Mouse (Mus musculus): ENCODE measurements at regions not wholly inside any gene's neighbourhood (a gene's known extent, or its start where the extent isn't known, plus 50 kb on each side); places are given as distances from the start of the nearest gene placed in this dataset.

DNA sequence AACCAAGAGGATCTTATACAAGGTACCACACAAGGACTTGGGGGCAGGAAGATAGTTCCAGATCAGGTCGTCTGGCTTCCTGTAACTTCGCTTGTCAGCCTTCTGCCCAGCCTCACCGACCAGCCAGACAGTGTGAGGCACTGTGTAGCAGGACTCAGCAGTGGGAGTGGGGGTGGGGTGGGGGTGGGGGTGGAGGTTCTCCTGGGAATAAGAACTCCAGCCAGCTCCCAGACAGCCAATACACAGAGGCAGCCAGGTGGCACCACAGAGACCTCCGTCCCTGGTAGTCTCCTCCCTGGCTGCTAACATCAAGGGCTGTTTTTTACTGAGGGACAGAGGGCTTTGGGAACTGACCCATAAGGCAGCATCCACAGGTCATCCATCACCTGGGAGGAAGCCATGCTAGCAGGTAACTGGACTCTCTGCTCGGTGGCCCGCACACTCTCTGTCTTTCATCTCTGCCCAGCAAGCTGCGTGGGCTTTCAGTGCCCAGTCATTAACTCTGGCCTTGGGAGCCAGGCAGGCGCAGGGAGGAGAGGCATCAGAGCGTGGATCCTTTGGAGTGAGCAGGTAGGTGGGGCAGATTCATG lies 60.3 kb upstream of the Wnt4 start:
- intact Hi-C loops (cut with DNase I) = no loop called here

GRCm38 (mm10) chr4:137214573-137214972 lies 62.7 kb upstream of the Wnt4 start:
- intact Hi-C loops (cut with DNase I) = no loop called here

DNA sequence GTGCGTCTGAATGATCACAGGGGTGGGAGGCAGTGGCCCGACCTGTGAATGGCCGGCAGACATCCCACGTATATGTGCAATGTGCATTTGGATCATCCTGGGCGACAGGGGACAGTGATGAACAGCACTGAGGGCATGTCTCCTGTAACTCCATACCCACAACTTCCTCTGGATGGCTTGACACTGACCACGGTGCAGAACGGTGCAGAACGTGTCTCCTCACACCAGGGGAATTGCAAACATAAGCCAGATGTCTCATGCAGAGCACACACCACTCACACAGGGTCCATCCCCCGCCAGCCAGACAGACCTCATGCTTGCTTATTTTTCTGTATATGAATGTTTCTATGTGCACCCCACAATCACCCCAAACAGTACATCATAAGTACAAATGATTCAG lies 64.4 kb upstream of the Wnt4 start:
- intact Hi-C loops (cut with DNase I) = no loop called here

DNA sequence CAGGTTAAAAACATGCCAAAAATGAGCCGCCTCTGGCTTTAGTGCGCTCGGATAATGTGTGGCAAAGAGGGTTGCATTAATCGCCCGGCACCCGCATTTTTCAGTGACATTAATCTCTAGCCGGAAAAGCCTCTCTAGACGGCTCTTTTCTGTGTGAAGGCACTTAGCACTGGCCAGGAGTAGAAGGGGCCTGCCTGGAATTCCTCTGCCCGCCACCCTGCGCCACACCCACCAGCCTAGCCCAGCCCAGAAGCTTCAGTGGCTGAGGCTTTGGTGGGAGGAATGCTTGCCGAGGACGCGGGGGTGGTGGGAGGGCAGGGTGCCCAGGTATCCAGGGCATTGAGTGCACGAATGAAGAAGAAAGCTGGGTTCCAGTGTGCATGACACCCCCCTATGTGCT lies 65.2 kb upstream of the Wnt4 start:
- intact Hi-C loops (cut with DNase I) = no loop called here

DNA sequence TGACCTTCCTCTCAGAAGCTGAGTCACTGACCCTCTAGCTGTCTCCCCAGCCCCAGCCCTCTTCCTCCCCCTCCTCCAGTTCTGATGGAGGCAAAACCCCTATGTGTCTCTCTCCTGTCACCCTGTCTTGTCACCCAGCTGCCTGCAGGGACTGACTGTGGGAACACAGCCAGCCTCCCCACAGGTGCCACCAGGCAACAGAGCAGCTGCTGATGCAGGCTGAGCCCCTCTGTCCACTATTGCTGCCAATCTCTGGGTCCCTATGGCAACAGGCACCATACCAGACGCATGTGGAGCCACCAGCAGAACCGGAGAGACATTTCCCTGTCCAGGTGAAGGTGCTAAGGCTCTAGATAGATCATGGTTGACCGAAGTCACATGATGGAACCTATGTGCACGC lies 66.0 kb upstream of the Wnt4 start:
- intact Hi-C loops (cut with DNase I) = no loop called here

- intact Hi-C loops (cut with DNase I) = no loop called here
Observed at GRCm38 (mm10) chr4:137210525-137210924, 66.8 kb upstream of the Wnt4 start.

DNA sequence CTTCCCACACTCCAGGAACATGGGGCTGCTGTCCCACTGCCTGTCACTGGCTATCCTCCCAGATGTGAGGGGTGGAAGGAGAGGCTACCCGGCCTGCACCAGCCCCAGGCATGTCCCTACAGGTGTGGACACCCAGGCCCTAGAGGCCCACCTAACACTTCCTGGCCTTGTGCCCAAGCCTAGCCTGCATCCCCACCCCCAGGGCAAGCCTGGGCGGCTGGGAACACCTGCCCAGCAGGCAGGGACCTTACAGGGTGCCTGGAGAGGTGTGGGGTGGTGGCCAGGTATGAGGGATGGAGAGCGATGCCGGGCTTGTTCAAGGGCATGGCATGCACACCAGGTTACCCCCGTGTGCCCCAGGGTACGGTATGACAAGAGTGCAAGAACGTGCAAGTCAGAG lies 76.3 kb upstream of the Wnt4 start:
- intact Hi-C loops (cut with DNase I) = no loop called here

DNA sequence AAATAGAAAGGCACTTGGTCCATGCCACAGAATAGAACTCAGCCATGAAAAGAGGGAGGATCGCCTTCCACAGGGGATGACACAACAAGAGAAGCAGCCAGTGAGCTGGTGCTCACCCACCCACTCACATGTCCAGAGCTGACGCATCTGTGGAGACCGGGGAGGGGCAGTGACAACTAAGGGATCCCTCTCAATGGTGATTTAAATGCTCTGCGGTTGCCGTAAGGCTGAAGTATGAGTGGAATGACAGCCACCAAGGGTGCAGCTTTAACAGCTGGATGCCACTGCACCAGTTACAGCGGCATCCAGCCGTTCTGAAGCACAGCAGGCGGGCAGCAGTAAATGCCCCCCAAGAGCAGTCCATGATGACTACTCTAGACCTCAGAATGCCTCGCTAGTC lies 76.9 kb upstream of the Wnt4 start:
- intact Hi-C loops (cut with DNase I) = no loop called here

DNA sequence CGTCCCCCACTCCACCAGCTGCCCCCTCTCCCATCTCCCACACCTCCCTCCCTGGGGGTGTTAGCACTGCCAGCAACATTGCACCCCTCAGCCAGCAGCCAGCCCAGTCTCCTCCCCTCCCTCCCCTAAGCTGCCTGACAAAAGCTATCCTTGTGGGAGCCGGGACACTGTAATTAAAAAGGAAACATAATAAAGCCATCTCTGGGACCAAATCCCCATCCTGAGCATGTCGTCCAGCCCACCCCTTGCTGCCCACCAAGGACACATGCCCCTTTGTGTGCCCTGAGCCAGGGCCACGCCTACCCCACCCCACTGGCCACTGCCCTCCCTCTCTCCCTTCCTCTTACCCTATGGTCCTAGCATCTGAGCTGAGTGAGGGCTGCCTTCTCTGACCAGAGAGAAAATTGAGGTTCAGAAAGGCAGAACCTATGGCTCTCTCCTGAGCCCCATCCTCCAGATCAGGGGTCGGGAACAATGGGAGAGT lies 80.8 kb upstream of the Wnt4 start:
- intact Hi-C loops (cut with DNase I) = no loop called here

DNA sequence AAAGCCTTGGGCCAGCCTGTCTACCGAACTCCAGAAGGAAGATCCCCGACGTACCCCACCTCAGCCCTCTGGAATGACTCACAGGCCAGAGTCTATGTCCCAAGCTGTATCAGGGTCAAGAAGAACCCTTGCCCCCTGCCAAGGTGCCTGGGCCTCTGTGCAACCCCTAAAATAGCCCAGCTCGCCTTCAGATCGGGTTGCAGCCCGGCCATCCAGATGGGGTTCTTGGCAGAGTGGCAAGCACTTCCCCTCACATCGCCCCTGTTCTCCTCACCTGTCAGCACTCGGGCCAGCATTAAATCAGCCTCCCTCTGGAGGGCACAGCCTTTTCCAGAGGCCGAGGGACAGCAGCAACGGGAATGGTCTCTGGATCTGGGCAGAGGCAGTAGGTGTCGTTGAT lies 83.2 kb upstream of the Wnt4 start:
- intact Hi-C loops (cut with DNase I) = no loop called here

GRCm38 (mm10) chr4:137190625-137191024 lies 86.7 kb upstream of the Wnt4 start:
- intact Hi-C loops (cut with DNase I) = no loop called here

GRCm38 (mm10) chr4:137189801-137190200 lies 87.5 kb upstream of the Wnt4 start:
- intact Hi-C loops (cut with DNase I) = no loop called here

- intact Hi-C loops (cut with DNase I) = no loop called here
Observed at GRCm38 (mm10) chr4:137189058-137189457, 88.2 kb upstream of the Wnt4 start.

DNA sequence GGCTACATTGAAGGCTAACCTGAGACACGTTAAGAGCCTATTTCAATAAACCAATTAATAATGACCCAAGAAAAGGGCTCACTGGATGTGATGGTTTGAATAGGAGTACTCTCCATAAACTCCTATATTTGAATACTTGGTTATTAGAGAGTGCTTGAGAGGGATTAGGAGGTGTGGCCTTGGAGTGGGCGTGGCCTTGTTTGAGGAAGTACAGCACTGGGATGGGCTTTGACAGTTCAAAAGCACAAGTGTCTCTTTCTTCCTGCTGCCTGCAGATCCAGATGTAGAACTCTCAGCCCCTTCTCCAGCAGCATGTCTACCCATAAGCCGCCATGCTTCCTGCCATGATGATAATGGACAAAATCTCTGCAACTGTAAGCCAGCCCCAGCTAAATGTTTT lies 89.7 kb upstream of the Wnt4 start:
- intact Hi-C loops (cut with DNase I) = no loop called here

- intact Hi-C loops (cut with DNase I) = no loop called here
Observed at GRCm38 (mm10) chr4:137187051-137187450, 90.2 kb upstream of the Wnt4 start.

DNA sequence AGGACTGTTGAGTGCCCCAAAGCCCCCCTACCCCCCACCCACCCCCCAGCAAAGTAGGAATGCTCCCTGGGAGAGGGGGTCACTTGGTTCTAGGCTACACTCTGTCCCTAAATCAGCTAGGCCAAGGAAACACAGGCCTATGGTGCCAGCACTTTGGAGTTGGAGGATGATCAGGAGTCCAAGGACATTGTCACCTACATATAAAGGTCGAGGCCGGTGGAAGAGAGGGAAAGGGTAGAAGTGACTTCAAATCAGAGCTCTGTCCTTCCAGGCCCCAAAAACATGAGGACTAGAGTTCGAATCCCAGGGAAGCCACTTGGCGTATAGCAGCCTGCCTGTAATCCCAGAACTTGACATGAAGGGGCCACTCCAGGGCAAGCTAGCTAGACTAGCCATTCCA lies 92.3 kb upstream of the Wnt4 start:
- intact Hi-C loops (cut with DNase I) = no loop called here

GRCm38 (mm10) chr4:137183181-137183850 lies 94.0 kb upstream of the Wnt4 start:
- intact Hi-C loops (cut with DNase I) = no loop called here

DNA sequence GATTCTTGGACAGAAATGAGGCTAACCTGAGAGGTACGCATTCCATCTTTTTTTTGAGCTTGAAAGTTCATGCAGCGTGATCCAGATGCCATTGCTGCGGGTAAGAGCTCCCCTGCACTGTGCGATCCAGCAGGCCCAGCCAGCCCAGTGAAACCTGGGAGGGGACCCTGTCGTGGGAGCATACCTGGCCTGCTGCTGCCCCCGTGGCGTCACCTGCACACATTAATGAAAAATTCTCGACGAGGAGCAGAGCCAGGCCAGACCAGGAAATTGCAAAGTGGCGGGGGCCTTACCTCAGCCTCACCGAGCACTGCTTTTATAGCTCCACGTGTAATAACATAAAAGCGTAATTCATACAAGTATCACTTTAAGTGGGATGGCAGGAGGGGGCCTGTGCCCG lies 94.7 kb upstream of the Wnt4 start:
- intact Hi-C loops (cut with DNase I) = no loop called here

GRCm38 (mm10) chr4:137181252-137181651 lies 96.0 kb upstream of the Wnt4 start:
- intact Hi-C loops (cut with DNase I) = no loop called here

DNA sequence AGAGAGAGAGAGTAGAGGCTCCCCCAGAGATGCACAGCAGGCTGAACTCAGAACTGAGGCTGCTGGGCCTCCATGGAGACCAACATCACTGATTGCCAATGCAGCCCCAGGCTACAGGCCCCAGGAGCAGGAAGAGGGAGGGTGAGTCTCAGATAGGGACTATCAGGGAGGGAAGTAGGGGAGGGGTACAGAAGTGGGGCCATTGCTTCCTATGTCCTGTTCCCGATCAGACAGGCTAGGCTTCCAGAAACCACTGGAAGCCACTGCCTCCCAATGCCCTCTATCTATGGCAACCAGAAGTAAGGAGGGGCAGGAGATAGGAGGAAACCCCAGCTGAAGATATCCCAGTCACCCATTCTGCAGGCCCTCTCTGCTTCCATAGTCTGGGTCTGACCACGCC lies 97.2 kb upstream of the Wnt4 start:
- intact Hi-C loops (cut with DNase I) = no loop called here

DNA sequence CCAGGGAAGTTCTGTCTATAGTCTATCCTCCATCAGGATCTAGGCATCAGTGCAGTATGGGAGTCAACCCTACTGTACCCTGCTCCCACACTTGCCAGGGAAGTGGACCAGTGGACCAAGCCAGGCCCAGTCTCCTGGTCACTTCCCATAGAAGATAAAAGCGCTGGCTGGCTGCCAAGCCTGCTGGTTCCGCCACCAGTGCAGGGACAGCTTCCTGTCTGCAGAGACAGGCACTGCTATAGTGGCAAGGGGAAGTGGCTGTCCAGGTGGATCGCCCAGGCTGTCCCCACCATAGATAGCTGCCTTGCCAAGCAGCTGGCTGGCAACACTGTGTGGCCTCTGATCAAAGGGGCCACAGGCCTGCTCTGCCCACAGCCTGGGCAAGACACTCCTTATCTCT lies 98.5 kb upstream of the Wnt4 start:
- intact Hi-C loops (cut with DNase I) = loop anchor here (5.0 kb wide), 1 partner anchor 113 kb away; no protein-coding TSS in a partner anchor

DNA sequence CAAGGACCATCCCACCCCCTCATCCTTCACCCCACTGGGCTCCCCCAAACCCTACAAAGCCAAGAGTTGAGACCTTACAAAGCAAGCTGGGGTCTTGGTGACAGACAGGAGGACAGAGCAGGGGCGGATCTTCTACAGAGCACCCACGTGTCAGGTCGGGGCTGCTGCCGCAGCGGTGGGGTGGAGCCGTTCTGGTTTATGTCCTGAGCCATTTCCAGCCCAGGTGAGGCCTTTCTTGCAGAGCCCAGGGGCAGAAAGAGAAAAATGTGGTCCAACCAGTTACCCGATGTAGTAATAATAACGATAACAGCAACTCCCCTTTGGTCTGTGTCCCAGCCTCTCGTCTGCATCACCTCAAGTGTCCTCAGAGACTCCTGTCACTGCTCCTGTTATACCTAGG lies 112.4 kb upstream of the Wnt4 start:
- intact Hi-C loops (cut with DNase I) = loop anchor here (5.0 kb wide), 2 partner anchors 88 to 122 kb away; no protein-coding TSS in a partner anchor

DNA sequence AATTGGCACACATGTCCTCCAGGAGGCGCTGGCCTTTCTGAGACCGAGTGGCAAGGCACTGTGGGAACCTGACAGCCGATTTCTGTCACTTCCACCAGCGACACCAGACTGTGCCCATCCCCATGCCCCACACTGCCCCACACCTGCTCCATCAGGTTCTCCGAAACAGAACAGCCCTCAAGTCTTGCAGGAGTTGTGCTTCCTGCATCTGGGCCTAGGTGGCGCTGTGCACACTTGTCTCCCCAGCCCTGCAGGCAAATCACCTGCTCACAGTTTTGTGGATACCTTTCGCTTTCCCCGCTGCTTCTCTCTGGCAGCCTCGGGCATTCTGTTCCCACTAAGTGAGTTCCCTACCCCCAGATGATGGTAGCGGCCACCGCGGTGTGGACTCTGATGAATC lies 112.9 kb upstream of the Wnt4 start:
- intact Hi-C loops (cut with DNase I) = loop anchor here (5.0 kb wide), 2 partner anchors 87 to 123 kb away; no protein-coding TSS in a partner anchor
